Mouse (Mus musculus) megakaryocyte, embryonic 14.5 days (primary cell): ENCODE measurements at regions not wholly inside any gene's neighbourhood (a gene's known extent, or its start where the extent isn't known, plus 50 kb on each side); places are given as distances from the start of the nearest gene placed in this dataset.

Experiments used
- H3K27me3 ChIP-seq: replicated peaks from 2 replicates; pipeline ENCODE3; 2012; ENCODE audit warnings: inconsistent platforms
- H3K36me3 ChIP-seq: replicated peaks from 2 replicates; pipeline ENCODE3; 2012; ENCODE audit warnings: low read length, inconsistent platforms, mixed read lengths
- H3K4me1 ChIP-seq: 2 replicates; pipeline ENCODE4 v1.6.1; 2012; ENCODE audit warnings: inconsistent platforms
- H3K4me3 ChIP-seq: replicated peaks from 2 replicates; pipeline ENCODE3; 2012; ENCODE audit warnings: moderate library complexity, mild to moderate bottlenecking, inconsistent platforms
- H3K9me3 ChIP-seq: 2 replicates; pipeline ENCODE4 v1.6.1; 2012; ENCODE audit warnings: inconsistent platforms
- FLI1 ChIP-seq: IDR thresholded peaks from 2 replicates; pipeline ENCODE4 v1.6.1; 2012; ENCODE audit warnings: low read length, inconsistent platforms, mixed read lengths
- GATA1 ChIP-seq: IDR thresholded peaks from 3 replicates; pipeline ENCODE4 v1.6.1; 2012; ENCODE audit warnings: mixed read lengths, low read length, inconsistent platforms, borderline replicate concordance

GRCm38 (mm10) chr3:8751356-8751755 is 858.5 kb downstream of the Zfp704 start:
- Histone ChIP-seq H3K27me3 (peaks cover 10% of the 10 kb centered on the region), H3K36me3 (no peaks in the 10 kb centered on the region), H3K9me3 (peaks cover 6% of the 10 kb centered on the region), H3K4me3 (no peak overlapping the region), H3K4me1 (peaks cover 3% of the 10 kb centered on the region; the same call in 1 of the 2 replicates)
- no peak for TF ChIP-seq GATA1
- TF ChIP-seq FLI1 = no peak

- TF ChIP-seq GATA1 (no peak), FLI1 (no peak)
- no peaks in the 10 kb centered on the region for H3K36me3 ChIP-seq
- peaks cover 8% of the 10 kb centered on the region for H3K27me3 ChIP-seq
- H3K9me3 ChIP-seq = peaks cover 6% of the 10 kb centered on the region
- peaks cover 3% of the 10 kb centered on the region; the same call in 1 of the 2 replicates for H3K4me1 ChIP-seq
- H3K4me3 ChIP-seq = no peak overlapping the region
Measured at GRCm38 (mm10) chr3:8750858-8751257, 859.0 kb downstream of the Zfp704 start.

GRCm38 (mm10) chr3:8750162-8750561 is 859.7 kb downstream of the Zfp704 start:
- H3K27me3 ChIP-seq = peaks cover 8% of the 10 kb centered on the region
- TF ChIP-seq GATA1 (no peak), FLI1 (no peak)
- H3K9me3 ChIP-seq = peaks cover 6% of the 10 kb centered on the region
- no peak overlapping the region for H3K4me3 ChIP-seq
- H3K36me3 ChIP-seq = no peaks in the 10 kb centered on the region
- H3K4me1 ChIP-seq = peaks cover 3% of the 10 kb centered on the region; the same call in 1 of the 2 replicates

GRCm38 (mm10) chr3:8747201-8747600 is 862.7 kb downstream of the Zfp704 start:
- peaks cover 6% of the 10 kb centered on the region for H3K9me3 ChIP-seq
- H3K4me1 ChIP-seq = peaks cover 1% of the 10 kb centered on the region; the same call in 1 of the 2 replicates
- no peaks in the 10 kb centered on the region for H3K36me3 ChIP-seq
- no peak for TF ChIP-seq FLI1
- no peak for TF ChIP-seq GATA1
- H3K27me3 ChIP-seq = peaks cover 2% of the 10 kb centered on the region
- H3K4me3 ChIP-seq = no peak overlapping the region

- Histone ChIP-seq H3K36me3 (no peaks in the 10 kb centered on the region), H3K9me3 (peaks cover 6% of the 10 kb centered on the region), H3K4me1 (no peaks in the 10 kb centered on the region), H3K4me3 (no peak overlapping the region), H3K27me3 (no peaks in the 10 kb centered on the region)
- TF ChIP-seq FLI1 (no peak), GATA1 (no peak)
Measured at GRCm38 (mm10) chr3:8746677-8747076, 863.2 kb downstream of the Zfp704 start.

- H3K9me3 ChIP-seq = peaks cover 3% of the 10 kb centered on the region
- H3K4me1 ChIP-seq = no peaks in the 10 kb centered on the region
- TF ChIP-seq FLI1 (no peak), GATA1 (no peak)
- H3K4me3 ChIP-seq = no peak overlapping the region
- H3K36me3 ChIP-seq = no peaks in the 10 kb centered on the region
- H3K27me3 ChIP-seq = no peaks in the 10 kb centered on the region
Measured at GRCm38 (mm10) chr3:8746037-8746436, 863.8 kb downstream of the Zfp704 start.

- H3K9me3 ChIP-seq = no peaks in the 10 kb centered on the region
- no peaks in the 10 kb centered on the region for H3K4me1 ChIP-seq
- TF ChIP-seq GATA1 (no peak), FLI1 (no peak)
- H3K4me3 ChIP-seq = no peak overlapping the region
- H3K36me3 ChIP-seq = no peaks in the 10 kb centered on the region
- H3K27me3 ChIP-seq = no peaks in the 10 kb centered on the region
Measured at GRCm38 (mm10) chr3:8744857-8745256, 865.0 kb downstream of the Zfp704 start.

- TF ChIP-seq FLI1 (no peak), GATA1 (no peak)
- H3K9me3 ChIP-seq = no peaks in the 10 kb centered on the region
- H3K4me1 ChIP-seq = no peaks in the 10 kb centered on the region
- no peaks in the 10 kb centered on the region for H3K36me3 ChIP-seq
- H3K27me3 ChIP-seq = no peaks in the 10 kb centered on the region
- no peak overlapping the region for H3K4me3 ChIP-seq
Measured at GRCm38 (mm10) chr3:8743650-8744049, 866.2 kb downstream of the Zfp704 start.

- no peak overlapping the region for H3K4me3 ChIP-seq
- H3K4me1 ChIP-seq = no peaks in the 10 kb centered on the region
- TF ChIP-seq FLI1 (no peak), GATA1 (no peak)
- H3K36me3 ChIP-seq = no peaks in the 10 kb centered on the region
- H3K9me3 ChIP-seq = no peaks in the 10 kb centered on the region
- no peaks in the 10 kb centered on the region for H3K27me3 ChIP-seq
Measured at GRCm38 (mm10) chr3:8741266-8742023, 868.4 kb downstream of the Zfp704 start.

- Histone ChIP-seq H3K9me3 (no peaks in the 10 kb centered on the region), H3K4me3 (no peak overlapping the region), H3K27me3 (peaks cover 2% of the 10 kb centered on the region), H3K36me3 (no peaks in the 10 kb centered on the region), H3K4me1 (no peaks in the 10 kb centered on the region)
- TF ChIP-seq GATA1 = no peak
- no peak for TF ChIP-seq FLI1
Measured at GRCm38 (mm10) chr3:8740710-8741109, 869.2 kb downstream of the Zfp704 start.
